Mouse (Mus musculus) forebrain, embryonic 15.5 days (tissue): ENCODE data around the gene Sgsm1. TPM values are rescaled to one million over a fixed set of nuclear protein-coding genes. Genes with fewer than 3 reads are reported as not detected.

Experiments
- ATAC-seq: fragments of 200-750 bp; cut with Nextera tagmentation; replicated peaks from 2 replicates; pipeline ENCODE4 v1.8.0; 2017; ENCODE audit warnings: mild to moderate bottlenecking, moderate TSS enrichment, moderate library complexity
- H3K27ac ChIP-seq: fragments of 300-500 bp; sonication (generic); replicated peaks from 2 replicates; pipeline ENCODE4 v1.5.1; 2015; ENCODE audit warnings: mild to moderate bottlenecking, inconsistent platforms
- H3K27me3 ChIP-seq: fragments of 300-500 bp; sonication (generic); 2 replicates; pipeline ENCODE4 v1.6.1; 2015; ENCODE audit warnings: inconsistent platforms
- H3K36me3 ChIP-seq: fragments of 300-500 bp; sonication (generic); 2 replicates; pipeline ENCODE4 v1.6.1; 2015; ENCODE audit warnings: mild to moderate bottlenecking, inconsistent platforms
- H3K4me1 ChIP-seq: fragments of 300-500 bp; sonication (generic); 2 replicates; pipeline ENCODE4 v1.6.1; 2015; ENCODE audit warnings: inconsistent platforms
- H3K4me2 ChIP-seq: fragments of 300-500 bp; sonication (generic); replicated peaks from 2 replicates; pipeline ENCODE4 v1.6.1; 2015; ENCODE audit warnings: mild to moderate bottlenecking, inconsistent platforms
- H3K4me3 ChIP-seq: fragments of 300-500 bp; sonication (generic); 2 replicates; pipeline ENCODE4 v1.5.1; 2015; ENCODE audit warnings: mild to moderate bottlenecking, inconsistent platforms
- H3K9ac ChIP-seq: fragments of 300-500 bp; sonication (generic); replicated peaks from 2 replicates; pipeline ENCODE4 v1.6.1; 2015; ENCODE audit warnings: mild to moderate bottlenecking, inconsistent platforms
- H3K9me3 ChIP-seq: fragments of 300-500 bp; sonication (generic); 2 replicates; pipeline ENCODE4 v1.6.1; 2016; ENCODE audit warnings: inconsistent platforms
- WGBS: fragments of 180-500 bp; shearing (Covaris S2); methylation state at CpG from one replicate; pipeline ENCODE4 v1.1.7; 2015; ENCODE audit warnings: mixed read lengths; 5-methylcytosine and 5-hydroxymethylcytosine counted together
- polyA plus RNA-seq: library from polyadenylated mRNA; unstranded; fragments of >200 nt; fragmentation: Nextera tagmentation; extraction: Ambion mirVana; gene quantifications from 2 replicates; pipeline ENCODE4 v1.2.1, GENCODE M21; 2015

Sgsm1 gene
- polyA plus RNA-seq, 1 experiment from 2014 or later, result 15.7 TPM

GRCm38 (mm10) chr5:113223888-113224287 lies 86.7 kb downstream of the Sgsm1 start:
- H3K4me1 ChIP-seq, result peaks cover 24% of the 10 kb centered on the region
- H3K27ac ChIP-seq, result no peak overlapping the region
- ATAC-seq, result no peak
- H3K9ac ChIP-seq, result no peak overlapping the region
- H3K4me3 ChIP-seq, result no peak overlapping the region
- WGBS, result 55% methylated on average over 4 of the region's 4 CpGs
- 0 out of 2 replicates have a peak, but pooled peaks cover 5% of the 10 kb centered on the region for H3K9me3 ChIP-seq
- H3K4me2 ChIP-seq, result no peak overlapping the region
- no peaks in the 10 kb centered on the region for H3K27me3 ChIP-seq
- no peaks in the 10 kb centered on the region for H3K36me3 ChIP-seq

- WGBS, result 12% methylated on average over 38 of the region's 62 CpGs
Observed at GRCm38 (mm10) chr5:113221147-113221865, 89.3 kb downstream of the Sgsm1 start, which contains the start of gene 2900026A02Rik. Gene 2900026A02Rik (minus strand): TSS chr5:113221236.

GRCm38 (mm10) chr5:113220383-113221146 lies 90.0 kb downstream of the Sgsm1 start:
- peak; percentile 44 for ATAC-seq
- Histone ChIP-seq H3K4me2 (peak overlapping the region; percentile 97), H3K27ac (no peak overlapping the region), H3K36me3 (no peaks in the 10 kb centered on the region), H3K4me1 (peaks cover 11% of the 10 kb centered on the region), H3K27me3 (no peaks in the 10 kb centered on the region), H3K9me3 (0 out of 2 replicates have a peak, but pooled peaks cover 5% of the 10 kb centered on the region), H3K4me3 (peak overlapping the region; percentile 62), H3K9ac (peak overlapping the region; percentile 52)
- under 1% methylated on average over 64 of the region's 64 CpGs for WGBS

More at GRCm38 (mm10) chr5:113221147-113221865, 89.3 kb downstream of the Sgsm1 start, which contains the start of gene 2900026A02Rik:
- ATAC-seq, result 0 out of 2 replicates have a peak, but pooled peaks have one; percentile 51
- 0 out of 2 replicates have a peak, but pooled peaks cover 5% of the 10 kb centered on the region for H3K9me3 ChIP-seq
- peak within 1 kb of the TSS; percentile 62 for H3K4me3 ChIP-seq
- peak within 1 kb of the TSS; percentile 52 for H3K9ac ChIP-seq
- H3K27ac ChIP-seq, result no peak within 1 kb of the TSS
- H3K27me3 ChIP-seq, result no peaks in the 10 kb centered on the region
- peaks cover 18% of the 10 kb centered on the region for H3K4me1 ChIP-seq
- H3K4me2 ChIP-seq, result peak within 1 kb of the TSS; percentile 97
- no peaks in the 10 kb centered on the region for H3K36me3 ChIP-seq

GRCm38 (mm10) chr5:113219876-113220275 lies 90.7 kb downstream of the Sgsm1 start:
- H3K9ac ChIP-seq, result no peak overlapping the region
- H3K4me2 ChIP-seq, result no peak overlapping the region
- ATAC-seq, result no peak
- H3K27ac ChIP-seq, result no peak overlapping the region
- H3K36me3 ChIP-seq, result no peaks in the 10 kb centered on the region
- H3K27me3 ChIP-seq, result no peaks in the 10 kb centered on the region
- 0 out of 2 replicates have a peak, but pooled peaks cover 5% of the 10 kb centered on the region for H3K9me3 ChIP-seq
- H3K4me1 ChIP-seq, result peaks cover 6% of the 10 kb centered on the region
- WGBS, result 61% methylated on average over 7 of the region's 7 CpGs
- no peak overlapping the region for H3K4me3 ChIP-seq

GRCm38 (mm10) chr5:113219450-113219849 lies 91.1 kb downstream of the Sgsm1 start:
- Histone ChIP-seq H3K9me3 (0 out of 2 replicates have a peak, but pooled peaks cover 5% of the 10 kb centered on the region), H3K36me3 (no peaks in the 10 kb centered on the region), H3K4me3 (no peak overlapping the region), H3K27me3 (no peaks in the 10 kb centered on the region), H3K27ac (no peak overlapping the region), H3K4me1 (peaks cover 6% of the 10 kb centered on the region), H3K9ac (no peak overlapping the region), H3K4me2 (no peak overlapping the region)
- ATAC-seq, result no peak
- WGBS, result 86% methylated on average over 6 of the region's 6 CpGs

GRCm38 (mm10) chr5:113218617-113219235 lies 91.9 kb downstream of the Sgsm1 start:
- WGBS, result 86% methylated on average over 17 of the region's 17 CpGs
- H3K27me3 ChIP-seq, result no peaks in the 10 kb centered on the region

GRCm38 (mm10) chr5:113217076-113217475 lies 93.5 kb downstream of the Sgsm1 start:
- Histone ChIP-seq H3K27ac (no peak overlapping the region), H3K4me2 (no peak overlapping the region), H3K36me3 (no peaks in the 10 kb centered on the region), H3K4me1 (peaks cover 6% of the 10 kb centered on the region), H3K9ac (no peak overlapping the region), H3K4me3 (no peak overlapping the region), H3K27me3 (no peaks in the 10 kb centered on the region), H3K9me3 (0 out of 2 replicates have a peak, but pooled peaks cover 5% of the 10 kb centered on the region)
- 77% methylated on average over 12 of the region's 12 CpGs for WGBS
- no peak for ATAC-seq

More at GRCm38 (mm10) chr5:113218617-113219235, 91.9 kb downstream of the Sgsm1 start:
- H3K4me1 ChIP-seq, result peaks cover 6% of the 10 kb centered on the region
- ATAC-seq, result no peak
- H3K9me3 ChIP-seq, result 0 out of 2 replicates have a peak, but pooled peaks cover 5% of the 10 kb centered on the region
- no peak overlapping the region for H3K27ac ChIP-seq
- no peak overlapping the region for H3K4me2 ChIP-seq
- H3K36me3 ChIP-seq, result no peaks in the 10 kb centered on the region
- H3K9ac ChIP-seq, result no peak overlapping the region
- H3K4me3 ChIP-seq, result no peak overlapping the region

GRCm38 (mm10) chr5:113216328-113216960 lies 94.1 kb downstream of the Sgsm1 start:
- no peak for ATAC-seq
- Histone ChIP-seq H3K27me3 (no peaks in the 10 kb centered on the region), H3K4me2 (no peak overlapping the region), H3K9me3 (0 out of 2 replicates have a peak, but pooled peaks cover 2% of the 10 kb centered on the region), H3K9ac (no peak overlapping the region), H3K4me3 (no peak overlapping the region), H3K27ac (no peak overlapping the region), H3K4me1 (peaks cover 6% of the 10 kb centered on the region), H3K36me3 (no peaks in the 10 kb centered on the region)
- WGBS, result 70% methylated on average over 14 of the region's 14 CpGs

- WGBS, result 90% methylated on average over 9 of the region's 9 CpGs
- H3K9ac ChIP-seq, result no peak overlapping the region
- peaks cover 3% of the 10 kb centered on the region for H3K4me1 ChIP-seq
- no peak for ATAC-seq
- H3K4me2 ChIP-seq, result no peak overlapping the region
- no peaks in the 10 kb centered on the region for H3K27me3 ChIP-seq
- H3K27ac ChIP-seq, result no peak overlapping the region
- H3K9me3 ChIP-seq, result no peaks in the 10 kb centered on the region
- H3K4me3 ChIP-seq, result no peak overlapping the region
- no peaks in the 10 kb centered on the region for H3K36me3 ChIP-seq
Observed at GRCm38 (mm10) chr5:113215610-113216011, 95.0 kb downstream of the Sgsm1 start.

- H3K9ac ChIP-seq, result no peak overlapping the region
- H3K4me1 ChIP-seq, result peaks cover 3% of the 10 kb centered on the region
- 70% methylated on average over 11 of the region's 11 CpGs for WGBS
- no peaks in the 10 kb centered on the region for H3K9me3 ChIP-seq
- H3K4me2 ChIP-seq, result no peak overlapping the region
- ATAC-seq, result no peak
- no peak overlapping the region for H3K27ac ChIP-seq
- H3K27me3 ChIP-seq, result no peaks in the 10 kb centered on the region
- H3K4me3 ChIP-seq, result no peak overlapping the region
- H3K36me3 ChIP-seq, result no peaks in the 10 kb centered on the region
Observed at GRCm38 (mm10) chr5:113214455-113214854, 96.1 kb downstream of the Sgsm1 start.

- Histone ChIP-seq H3K36me3 (no peaks in the 10 kb centered on the region), H3K4me1 (peaks cover 7% of the 10 kb centered on the region), H3K9ac (no peak overlapping the region), H3K4me3 (no peak overlapping the region), H3K9me3 (no peaks in the 10 kb centered on the region), H3K27ac (no peak overlapping the region), H3K27me3 (no peaks in the 10 kb centered on the region), H3K4me2 (no peak overlapping the region)
- 93% methylated on average over 8 of the region's 8 CpGs for WGBS
- no peak for ATAC-seq
Observed at GRCm38 (mm10) chr5:113214041-113214440, 96.5 kb downstream of the Sgsm1 start.
